In genomic region chr4:43432832-43433231, GRCm38 (mm10) we compare ENCODE assay signal across 33 mouse cellular contexts. TPM values are rescaled to one million over a fixed set of nuclear protein-coding genes. Genes with fewer than 3 reads are reported as not detected.
A peak's percentile ranks its signal among the peaks of the same experiment; 100 is the strongest.
DNase-seq lines count a peak whose midpoint lies in the region; ATAC-seq and TF ChIP-seq lines count a peak whose summit lies in the region.
"Had no signal": no experiment of that assay in that cellular context is flagged by ENCODE, and none has a peak within 500 bp of the region (broad histone marks: within the 10 kb centered on the region; RNA-seq: fewer than 3 reads in every experiment).

No protein-coding gene starts in this region.

- H3K4me1 ChIP-seq in forebrain, postnatal 0 days (ENCODE audit: insufficient read depth): no peaks in the 10 kb centered on the region
- H3K4me1 ChIP-seq in kidney, embryonic 15.5 days: peaks cover 20% of the 10 kb centered on the region

- peak; percentile 7 for DNase-seq in gastrocnemius, adult 2 months
- DNase-seq in gastrocnemius, postnatal 25 days: no peak
- DNase-seq in 3T3-L1 (ENCODE audit: low read depth, low spot score): peak; percentile 56
- DNase-seq in ZHBTc4 (ENCODE audit: low read depth, low spot score): peak; percentile 25
- no peak for DNase-seq in forebrain, postnatal 0 days
- DNase-seq: adrenal gland, adult 2 months; adrenal gland, postnatal 14 days; B cell, adult 2 months; cerebellum, adult 18-20 months; cerebellum, adult 9-10 months; cerebellum, postnatal 14 days; gastrocnemius, postnatal 36 days; heart, adult 2 months; heart, postnatal 14 days; heart, postnatal 4 days had no signal

- no peak overlapping the region for H3K4me2 ChIP-seq in forebrain, postnatal 0 days (ENCODE audit: low read depth)
- H3K4me2 ChIP-seq in kidney, embryonic 15.5 days: no peak overlapping the region
- H3K4me2 ChIP-seq: forebrain, embryonic 13.5 days; heart, embryonic 13.5 days; hindbrain, embryonic 14.5 days had no signal

- H3K4me3 ChIP-seq in gastrocnemius, adult 2 months: no peak overlapping the region
- H3K4me3 ChIP-seq in forebrain, postnatal 0 days (ENCODE audit: low read depth, low read length): no peak overlapping the region
- no peak overlapping the region for H3K4me3 ChIP-seq in kidney, embryonic 15.5 days (replicated peaks)
- H3K4me3 ChIP-seq: forebrain, embryonic 10.5 days; forebrain, embryonic 13.5 days; heart, adult 2 months; heart, embryonic 10.5 days; heart, embryonic 13.5 days had no signal

- H3K9me3 ChIP-seq in forebrain, postnatal 0 days (ENCODE audit: low read length): no peaks in the 10 kb centered on the region
- no peaks in the 10 kb centered on the region for H3K9me3 ChIP-seq in kidney, embryonic 15.5 days (replicated peaks)
- H3K9me3 ChIP-seq: forebrain, embryonic 10.5 days; forebrain, embryonic 13.5 days; heart, embryonic 10.5 days; heart, embryonic 13.5 days had no signal

- no peak overlapping the region for H3K9ac ChIP-seq in forebrain, postnatal 0 days
- no peak overlapping the region for H3K9ac ChIP-seq in kidney, embryonic 15.5 days
- H3K9ac ChIP-seq: forebrain, embryonic 13.5 days; heart, embryonic 13.5 days; hindbrain, embryonic 14.5 days had no signal

- no peak for TF ChIP-seq CTCF in gastrocnemius, adult 2 months (IDR thresholded peaks at IDR 0.05)
- TF ChIP-seq CTCF in forebrain, postnatal 0 days (IDR thresholded peaks at IDR 0.05; ENCODE audit: low read depth): no peak

- no peak for ATAC-seq in forebrain, postnatal 0 days
- no peak for ATAC-seq in kidney, embryonic 15.5 days (replicated peaks; ENCODE audit: low FRiP score)
- ATAC-seq: forebrain, embryonic 13.5 days; forebrain, embryonic 16.5 days; inflammation-experienced regulatory T-cells, adult 6 months; intestine, embryonic 16.5 days had no signal

- H3K27me3 ChIP-seq in forebrain, postnatal 0 days (ENCODE audit: insufficient read depth, low read length): no peaks in the 10 kb centered on the region
- peaks cover 10% of the 10 kb centered on the region for H3K27me3 ChIP-seq in kidney, embryonic 15.5 days

- H3K27ac ChIP-seq in gastrocnemius, adult 2 months: no peak overlapping the region
- H3K27ac ChIP-seq in forebrain, postnatal 0 days (ENCODE audit: low read depth, low read length): no peak overlapping the region
- H3K27ac ChIP-seq in kidney, embryonic 15.5 days: no peak overlapping the region
- H3K27ac ChIP-seq: forebrain, embryonic 10.5 days; forebrain, embryonic 13.5 days; heart, adult 2 months; heart, embryonic 10.5 days; heart, embryonic 13.5 days; hindbrain, embryonic 14.5 days; hindbrain, postnatal 0 days had no signal

- no peaks in the 10 kb centered on the region for H3K36me3 ChIP-seq in forebrain, postnatal 0 days (ENCODE audit: insufficient read depth)
- H3K36me3 ChIP-seq in kidney, embryonic 15.5 days: no peaks in the 10 kb centered on the region
- H3K36me3 ChIP-seq: forebrain, embryonic 10.5 days; heart, embryonic 10.5 days; heart, embryonic 13.5 days had no signal

- intact Hi-C loops in gastrocnemius, adult 2 months (cut with DNase I): loop anchor here (10.0 kb wide), 1 partner anchor 282 kb away; the partner anchor contains the start of gene Olfr71

- 72% methylated on average over 1 of the region's 1 CpGs for WGBS in forebrain, postnatal 0 days
- 89% methylated on average over 1 of the region's 1 CpGs for WGBS in kidney, embryonic 15.5 days

RNA-seq across cellular contexts. Expression of gene Fam166b, which starts 3.9 kb away (rescaled TPM):
- not detected for total RNA-seq in gastrocnemius, adult 2 months (2021)
- not detected for total RNA-seq in gastrocnemius, postnatal 25 days (2021)
- 0.15 and 1.3 TPM in 2 replicates for total RNA-seq in forebrain, postnatal 0 days (2014; rRNA removed)
- polyA plus RNA-seq in forebrain, postnatal 0 days (2015; fragmentation: Nextera tagmentation; extraction: Ambion mirVana): 0.58 and 0.96 TPM in 2 replicates
- 0.27 and 0.44 TPM in 2 replicates for polyA plus RNA-seq in kidney, embryonic 15.5 days (2015; fragmentation: Nextera tagmentation; extraction: Ambion mirVana)
- total RNA-seq: adrenal gland, adult 2 months; adrenal gland, postnatal 14 days; CH12.LX; gastrocnemius, adult 8-10 months; gastrocnemius, postnatal 36 days; granulocyte monocyte progenitor cell, adult 5-6 weeks; heart, adult 2 months; heart, postnatal 4 days; MEL had no signal
- polyA plus RNA-seq: embryonic facial prominence, embryonic 11.5 days; heart, embryonic 10.5 days; inflammation-experienced regulatory T-cells, adult 6 months had no signal

RNA-seq across cellular contexts. Expression of gene Tesk1, which starts 8.9 kb away (rescaled TPM):
- 10 to 100 TPM; 55.7 to 57.8 TPM for total RNA-seq in gastrocnemius, adult 2 months (2021)
- 10 to 100 TPM; 41.7 to 47.2 TPM for total RNA-seq in gastrocnemius, postnatal 25 days (2021)
- total RNA-seq in forebrain, postnatal 0 days (2014; rRNA removed): 101 and 124 TPM in 2 replicates
- polyA plus RNA-seq in forebrain, postnatal 0 days (2015; fragmentation: Nextera tagmentation; extraction: Ambion mirVana): 14.8 and 15.4 TPM in 2 replicates
- 5.9 and 7.4 TPM in 2 replicates for polyA plus RNA-seq in kidney, embryonic 15.5 days (2015; fragmentation: Nextera tagmentation; extraction: Ambion mirVana)

RNA-seq across cellular contexts. Expression of gene Cd72, which starts 21.6 kb away (rescaled TPM):
- not detected for total RNA-seq in gastrocnemius, adult 2 months (2021)
- total RNA-seq in gastrocnemius, postnatal 25 days (2021): not detected
- total RNA-seq in forebrain, postnatal 0 days (2014; rRNA removed): 0.19 TPM in 1 of 2 replicates, not detected in the other
- 3.2 and 4.6 TPM in 2 replicates for polyA plus RNA-seq in forebrain, postnatal 0 days (2015; fragmentation: Nextera tagmentation; extraction: Ambion mirVana)
- polyA plus RNA-seq in kidney, embryonic 15.5 days (2015; fragmentation: Nextera tagmentation; extraction: Ambion mirVana): 3.0 and 4.3 TPM in 2 replicates
- total RNA-seq: gastrocnemius, adult 8-10 months; gastrocnemius, postnatal 36 days; hindbrain, postnatal 0 days had no signal

RNA-seq across cellular contexts. Expression of gene Sit1, which starts 50.7 kb away (rescaled TPM):
- not detected for total RNA-seq in gastrocnemius, adult 2 months (2021)
- total RNA-seq in gastrocnemius, postnatal 25 days (2021): not detected
- not detected in 2 replicates for total RNA-seq in forebrain, postnatal 0 days (2014; rRNA removed)
- polyA plus RNA-seq in forebrain, postnatal 0 days (2015; fragmentation: Nextera tagmentation; extraction: Ambion mirVana): not detected in 2 replicates
- not detected in 2 replicates for polyA plus RNA-seq in kidney, embryonic 15.5 days (2015; fragmentation: Nextera tagmentation; extraction: Ambion mirVana)
- total RNA-seq: adrenal gland, adult 2 months; adrenal gland, postnatal 4 days; gastrocnemius, adult 8-10 months; gastrocnemius, postnatal 36 days; granulocyte monocyte progenitor cell, adult 5-6 weeks; heart, postnatal 4 days; hindbrain, postnatal 0 days had no signal
- polyA plus RNA-seq: embryonic facial prominence, embryonic 11.5 days; embryonic facial prominence, embryonic 14.5 days; forebrain, embryonic 10.5 days; forebrain, embryonic 13.5 days; forebrain, embryonic 16.5 days; heart, adult 2 months; heart, embryonic 10.5 days; heart, embryonic 13.5 days; hindbrain, embryonic 11.5 days; hindbrain, embryonic 14.5 days; hindbrain, postnatal 0 days; intestine, embryonic 16.5 days had no signal

RNA-seq across cellular contexts. Expression of gene Rusc2, which starts 51.1 kb away (rescaled TPM):
- total RNA-seq in gastrocnemius, adult 2 months (2021): 10 to 100 TPM; 19.0 to 29.6 TPM
- 10 to 100 TPM; 22.1 to 24.2 TPM for total RNA-seq in gastrocnemius, postnatal 25 days (2021)
- 116 and 148 TPM in 2 replicates for total RNA-seq in forebrain, postnatal 0 days (2014; rRNA removed)
- 73.2 and 75.8 TPM in 2 replicates for polyA plus RNA-seq in forebrain, postnatal 0 days (2015; fragmentation: Nextera tagmentation; extraction: Ambion mirVana)
- 11.7 and 14.1 TPM in 2 replicates for polyA plus RNA-seq in kidney, embryonic 15.5 days (2015; fragmentation: Nextera tagmentation; extraction: Ambion mirVana)
- total RNA-seq: CH12.LX had no signal
- polyA plus RNA-seq: inflammation-experienced regulatory T-cells, adult 6 months had no signal

Comparison
In these comparisons a context has a peak if more than half of its experiments do, and no peak if none do; other contexts are left out.
1. DNase-seq: peak in gastrocnemius, adult 2 months (single experiment), 3T3-L1 (single experiment) and ZHBTc4 (single experiment); none in gastrocnemius, postnatal 25 days (single experiment) and forebrain, postnatal 0 days (single experiment).